ENCODE assay signal across 30 mouse cellular contexts in genomic region chr12:54596715-54597114, GRCm38 (mm10).
"Had no signal": no experiment of that assay in that cellular context is flagged by ENCODE, and none has a peak within 500 bp of the region (broad histone marks: within the 10 kb centered on the region; RNA-seq: fewer than 3 reads in every experiment).

No protein-coding gene starts in this region.

- H3K27me3 ChIP-seq: limb, embryonic 15.5 days; liver, embryonic 12.5 days; liver, embryonic 13.5 days; liver, embryonic 15.5 days; lung, embryonic 15.5 days; megakaryocyte, embryonic 14.5 days; midbrain, embryonic 12.5 days; midbrain, embryonic 13.5 days; midbrain, embryonic 15.5 days; neural tube, embryonic 12.5 days; neural tube, embryonic 13.5 days had no signal

- H3K4me2 ChIP-seq: limb, embryonic 15.5 days; liver, embryonic 11.5 days; liver, embryonic 12.5 days; liver, embryonic 13.5 days; liver, embryonic 15.5 days; lung, embryonic 14.5 days; lung, embryonic 15.5 days; midbrain, embryonic 11.5 days; midbrain, embryonic 12.5 days; midbrain, embryonic 13.5 days; midbrain, embryonic 15.5 days; neural tube, embryonic 12.5 days; neural tube, embryonic 13.5 days had no signal

- H3K36me3 ChIP-seq: limb, embryonic 15.5 days; liver, embryonic 12.5 days; liver, embryonic 13.5 days; liver, embryonic 15.5 days; lung, embryonic 15.5 days; midbrain, embryonic 10.5 days; midbrain, embryonic 12.5 days; midbrain, embryonic 13.5 days; midbrain, embryonic 15.5 days; neural tube, embryonic 12.5 days; neural tube, embryonic 13.5 days had no signal

- DNase-seq: left cerebral cortex, postnatal 4 days; liver; liver, embryonic 13.5 days; liver, postnatal 0 days; lung, adult 18-20 months; lung, adult 2 months; lung, embryonic 14.5 days; lung, postnatal 10 days; lung, postnatal 14 days; lung, postnatal 4 days; midbrain, embryonic 14.5 days had no signal

- H3K9ac ChIP-seq: limb, embryonic 15.5 days; liver, embryonic 12.5 days; liver, embryonic 13.5 days; liver, embryonic 14.5 days; liver, embryonic 15.5 days; liver, postnatal 0 days; lung, embryonic 14.5 days; lung, embryonic 15.5 days; midbrain, embryonic 12.5 days; midbrain, embryonic 13.5 days; midbrain, embryonic 15.5 days; neural tube, embryonic 12.5 days; neural tube, embryonic 13.5 days had no signal

- H3K9me3 ChIP-seq: limb, embryonic 15.5 days; liver, embryonic 13.5 days; liver, embryonic 15.5 days; lung, embryonic 15.5 days; midbrain, embryonic 12.5 days; midbrain, embryonic 13.5 days; midbrain, embryonic 15.5 days; neural tube, embryonic 12.5 days; neural tube, embryonic 13.5 days had no signal

- H3K4me3 ChIP-seq: left cerebral cortex, adult 2 months; limb, embryonic 15.5 days; liver, embryonic 12.5 days; liver, embryonic 13.5 days; liver, embryonic 15.5 days; lung, embryonic 15.5 days; megakaryocyte, embryonic 14.5 days; midbrain, embryonic 10.5 days; midbrain, embryonic 12.5 days; midbrain, embryonic 13.5 days; midbrain, embryonic 15.5 days; myocyte; neural tube, embryonic 12.5 days; neural tube, embryonic 13.5 days had no signal

- H3K4me1 ChIP-seq: limb, embryonic 15.5 days; liver, embryonic 12.5 days; liver, embryonic 13.5 days; liver, embryonic 15.5 days; lung, embryonic 15.5 days; midbrain, embryonic 10.5 days; midbrain, embryonic 12.5 days; midbrain, embryonic 13.5 days; midbrain, embryonic 15.5 days; neural tube, embryonic 12.5 days; neural tube, embryonic 13.5 days had no signal

- ATAC-seq: liver, embryonic 12.5 days; liver, postnatal 0 days; lung, postnatal 0 days; midbrain, embryonic 13.5 days; midbrain, embryonic 15.5 days; midbrain, embryonic 16.5 days had no signal

- H3K27ac ChIP-seq: left cerebral cortex, adult 2 months; limb, embryonic 15.5 days; liver, embryonic 12.5 days; liver, embryonic 13.5 days; liver, embryonic 14.5 days; liver, embryonic 15.5 days; lung, embryonic 15.5 days; macrophage; midbrain, embryonic 10.5 days; midbrain, embryonic 12.5 days; midbrain, embryonic 13.5 days; midbrain, embryonic 15.5 days; neural tube, embryonic 12.5 days; neural tube, embryonic 13.5 days had no signal
